Mouse (Mus musculus) lung, postnatal 0 days (tissue): Measurements from ENCODE around the gene Tomm40.

ENCODE experiments used
- CTCF ChIP-seq: IDR thresholded peaks from 2 replicates; pipeline ENCODE4 v1.5.1; 2016; ENCODE audit warnings: antibody characterized with exemption, mild to moderate bottlenecking
- EP300 ChIP-seq: IDR thresholded peaks from 2 replicates; pipeline ENCODE4 v1.6.1; 2016; ENCODE audit warnings: antibody characterized with exemption, mild to moderate bottlenecking, control low read depth

GRCm38 (mm10) chr7:19716822-19717221 is 1.6 kb upstream of the Tomm40 start:
- TF ChIP-seq EP300: no peak
- no peak for TF ChIP-seq CTCF
